Mouse (Mus musculus) CH12.LX (cell line): ENCODE measurements around the gene Cyp4f40.

Experiments used
- CHD1 ChIP-seq: IDR thresholded peaks from 2 replicates; pipeline ENCODE4 v1.6.1; 2012; ENCODE audit warnings: low read depth, low read length, improper control_type of control experiment, inconsistent platforms
- CTCF ChIP-seq, 2 experiments: IDR thresholded peaks in 1 of 2; conservative IDR thresholded peaks in 1 of 2; 2 replicates each; pipeline ENCODE4 v1.5.1; 2011 to 2012; ENCODE audit warnings: low read depth in 2 of 2, low read length in 2 of 2, improper control_type of control experiment in 1 of 2, inconsistent platforms in 1 of 2, mild to moderate bottlenecking in 1 of 2, moderate library complexity in 1 of 2
- E2F4 ChIP-seq: IDR thresholded peaks from 2 replicates; pipeline ENCODE4 v1.6.1; 2011; ENCODE audit warnings: low read depth, low read length, improper control_type of control experiment; ENCODE audit not compliant: insufficient replicate concordance
- GABPA ChIP-seq: IDR thresholded peaks from 2 replicates; pipeline ENCODE4 v1.6.1; 2012; ENCODE audit warnings: low read depth, low read length, improper control_type of control experiment, inconsistent platforms; ENCODE audit not compliant: insufficient replicate concordance
- NELFE ChIP-seq: IDR thresholded peaks from 2 replicates; pipeline ENCODE4 v1.6.1; 2011; ENCODE audit warnings: low read depth, low read length, improper control_type of control experiment
- NRF1 ChIP-seq: IDR thresholded peaks from 2 replicates; pipeline ENCODE4 v1.6.1; 2014; ENCODE audit warnings: low read depth, mild to moderate bottlenecking, inconsistent platforms, low read length, improper control_type of control experiment, moderate library complexity
- POLR2A ChIP-seq: IDR thresholded peaks from 2 replicates; pipeline ENCODE4 v1.6.1; 2011; ENCODE audit warnings: low read depth, mild to moderate bottlenecking, improper control_type of control experiment, low read length

DNA sequence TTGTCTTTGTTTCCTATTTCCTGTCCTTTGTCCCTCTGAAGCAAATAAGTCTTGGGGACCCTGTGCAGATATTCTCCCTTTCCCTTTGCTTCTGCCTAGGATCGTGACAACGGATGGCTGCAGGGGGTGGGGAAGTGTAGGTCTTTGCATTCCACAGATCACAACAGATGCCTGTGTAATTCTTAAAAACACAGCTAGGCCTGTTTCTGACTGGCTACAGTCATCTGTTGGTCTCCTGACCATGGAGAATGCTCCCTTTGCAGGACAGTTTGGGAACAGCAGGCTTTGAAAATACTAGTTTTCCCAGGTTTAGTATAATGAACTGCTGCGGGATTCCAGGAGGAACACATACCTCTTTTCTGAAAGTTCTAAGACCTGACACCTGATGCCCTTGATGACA lies 22.4 kb upstream of the Cyp4f40 start:
- no peak for TF ChIP-seq CTCF (conservative IDR thresholded peaks at IDR 0.05 in 1 of 2, IDR thresholded peaks at IDR 0.05 in 1 of 2; ENCODE audit: low read depth in 2 of 2, low read length in 2 of 2)
- no peak for TF ChIP-seq GABPA
- no peak for TF ChIP-seq CHD1
- no peak for TF ChIP-seq E2F4
- no peak for TF ChIP-seq NRF1
- no peak for TF ChIP-seq NELFE
- no peak for TF ChIP-seq POLR2A
